Mouse (Mus musculus) thymus, postnatal 36 days (tissue): Measurements from ENCODE around the gene Npw.
"Not testable (repeated sequence)": the region's sequence is repeated elsewhere in the genome, so short reads cannot be mapped to it uniquely, and the experiment has no call there.

Source experiments
- DNase-seq, 2 experiments: peaks; one replicate each; pipeline ENCODE4 v3.0.0; 2022; ENCODE audit warnings: mixed read lengths in 2 of 2

The Npw gene

GRCm38 (mm10) chr17:24671346-24671745 lies 13.1 kb upstream of the Npw start:
- DNase-seq: no peak

GRCm38 (mm10) chr17:24670246-24670844 lies 12.1 kb upstream of the Npw start:
- no peak for DNase-seq

DNA sequence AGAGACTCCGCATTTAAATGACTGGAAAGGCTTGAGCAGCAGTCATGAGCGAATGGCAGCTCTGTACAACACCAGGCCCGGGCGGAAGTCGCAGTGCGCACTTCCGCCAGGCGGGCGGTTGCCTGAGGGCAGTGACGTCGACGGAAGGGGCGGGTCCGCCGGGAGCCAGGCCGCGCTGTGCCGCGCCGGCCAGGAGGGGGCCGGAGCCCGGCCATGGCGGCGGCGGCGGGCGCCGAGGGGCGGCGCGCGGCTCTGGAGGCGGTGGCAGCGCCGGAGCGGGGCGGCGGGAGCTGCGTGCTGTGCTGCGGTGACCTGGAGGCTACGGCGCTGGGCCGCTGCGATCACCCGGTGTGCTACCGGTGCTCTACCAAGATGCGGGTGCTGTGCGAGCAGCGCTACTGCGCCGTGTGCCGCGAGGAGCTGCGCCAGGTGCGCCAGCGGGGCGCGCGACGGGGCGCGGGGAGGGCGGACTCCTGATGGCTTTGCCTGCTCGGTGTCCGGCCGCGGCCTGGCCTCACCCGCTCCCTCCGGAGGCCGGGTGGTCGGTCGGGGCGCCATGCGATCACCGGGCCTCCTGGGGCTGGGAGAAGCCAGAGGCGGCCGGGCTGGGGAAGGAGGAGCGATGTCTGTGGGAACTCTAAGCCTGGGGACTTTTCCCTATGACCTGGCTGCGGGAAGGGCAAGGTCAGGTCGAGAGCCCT lies 11.4 kb upstream of the Npw start, which contains the start of gene Zfp598:
Gene Zfp598 (plus strand): TSS at position 143 of the 701 bp plus-strand sequence.
- DNase-seq: peak; percentile 93 to 95

DNA sequence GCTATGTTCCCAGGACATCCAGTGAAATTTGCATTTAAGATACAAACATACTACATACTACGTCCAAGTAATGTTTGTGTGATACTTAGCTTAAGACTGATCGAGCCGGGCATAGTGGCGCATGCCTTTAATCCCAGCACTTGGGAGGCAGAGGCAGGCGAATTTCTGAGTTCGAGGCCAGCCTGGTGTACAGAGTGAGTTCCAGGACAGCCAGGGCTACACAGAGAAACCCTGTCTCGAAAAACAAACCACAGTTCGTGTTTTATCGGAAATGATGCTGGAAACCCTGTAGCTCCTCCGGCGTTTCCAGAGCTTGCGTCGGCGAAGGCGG lies 10.9 kb upstream of the Npw start:
- not testable (repeated sequence) for DNase-seq

GRCm38 (mm10) chr17:24667416-24667815 lies 9.2 kb upstream of the Npw start:
- DNase-seq: peak; percentile 53 to 57

- not testable (repeated sequence) for DNase-seq
These were observed 8.8 kb upstream of the Npw start for GRCm38 (mm10) chr17:24667011-24667410.

DNA sequence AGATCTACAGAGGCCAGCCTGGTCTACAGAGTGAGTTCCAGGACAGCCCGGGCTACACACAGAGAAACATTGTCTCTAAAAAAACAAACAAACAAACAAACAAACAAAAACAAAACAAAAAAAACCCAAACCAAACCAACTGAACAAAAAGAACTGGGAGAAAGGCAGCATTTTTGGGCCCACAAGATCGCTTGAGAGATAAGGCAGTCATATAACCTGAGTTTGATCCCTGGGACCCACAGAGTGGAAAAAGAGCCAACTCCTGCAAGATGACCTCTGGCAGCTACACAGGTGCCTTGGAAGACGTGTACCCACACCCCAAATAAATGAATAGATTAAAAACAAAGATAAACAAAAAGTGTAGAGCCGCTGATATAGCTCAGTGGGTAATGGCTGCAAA lies 3.3 kb downstream of the Npw start:
- DNase-seq: no peak

GRCm38 (mm10) chr17:24653967-24654710 lies 4.1 kb downstream of the Npw start:
- DNase-seq: peak; percentile 65 to 69

DNA sequence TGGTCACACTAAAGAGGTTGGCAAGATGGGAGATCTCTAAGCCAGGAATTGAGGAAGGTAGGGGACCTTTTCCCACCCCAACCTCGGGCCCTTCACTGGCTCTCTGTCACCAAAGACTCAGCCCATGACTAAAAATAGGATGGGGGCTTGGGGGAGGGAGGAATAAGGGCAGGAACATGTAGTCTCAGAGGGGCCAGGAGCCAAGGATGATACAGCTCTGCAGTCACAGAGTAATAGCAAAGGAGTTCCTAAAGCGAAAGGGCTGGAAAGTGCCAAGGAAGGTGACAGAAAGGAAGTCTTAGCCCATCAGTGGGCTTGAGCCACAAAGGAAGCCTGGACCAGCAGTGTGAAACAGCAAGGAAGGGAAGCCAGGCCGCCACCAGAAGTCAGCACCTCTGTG lies 6.4 kb downstream of the Npw start:
- DNase-seq: no peak

GRCm38 (mm10) chr17:24650766-24651165 lies 7.5 kb downstream of the Npw start:
- DNase-seq: no peak

DNA sequence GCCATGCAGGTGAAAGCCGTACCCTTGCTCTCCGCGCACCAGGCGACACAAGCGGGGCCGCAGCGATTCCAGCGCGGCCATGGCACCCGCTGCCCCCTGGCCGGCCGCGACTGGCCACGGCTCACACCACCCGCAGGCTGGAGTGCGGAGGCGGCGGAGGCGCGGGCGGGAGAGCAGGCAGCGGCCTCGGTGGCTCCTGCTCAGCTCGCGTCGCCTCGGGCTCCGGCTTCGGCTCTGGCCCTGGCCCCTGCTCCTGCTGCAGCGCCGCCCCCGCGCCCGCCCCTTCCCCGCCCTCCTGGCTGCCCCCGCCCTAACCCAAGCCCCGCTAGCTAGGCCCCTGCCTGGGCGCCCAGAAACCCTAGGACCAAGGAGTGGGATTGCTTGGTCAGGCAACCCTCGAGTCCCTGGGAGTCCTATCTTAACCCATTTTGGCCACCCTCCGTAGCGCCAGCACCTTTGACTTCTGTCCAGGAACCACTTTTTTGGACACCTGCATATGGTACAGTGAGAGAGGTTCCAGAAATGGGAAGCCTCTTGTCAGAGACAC lies 8.1 kb downstream of the Npw start, which contains the start of gene Slc9a3r2:
Gene Slc9a3r2 (minus strand): TSS at position 258 of the 547 bp plus-strand sequence.
- DNase-seq: peak; percentile 31 to 40

- peak in 1 of 2 experiments; percentile 36 for DNase-seq
These were observed 8.6 kb downstream of the Npw start for GRCm38 (mm10) chr17:24649581-24650069.

GRCm38 (mm10) chr17:24648731-24649377 lies 9.4 kb downstream of the Npw start:
- no peak for DNase-seq

DNA sequence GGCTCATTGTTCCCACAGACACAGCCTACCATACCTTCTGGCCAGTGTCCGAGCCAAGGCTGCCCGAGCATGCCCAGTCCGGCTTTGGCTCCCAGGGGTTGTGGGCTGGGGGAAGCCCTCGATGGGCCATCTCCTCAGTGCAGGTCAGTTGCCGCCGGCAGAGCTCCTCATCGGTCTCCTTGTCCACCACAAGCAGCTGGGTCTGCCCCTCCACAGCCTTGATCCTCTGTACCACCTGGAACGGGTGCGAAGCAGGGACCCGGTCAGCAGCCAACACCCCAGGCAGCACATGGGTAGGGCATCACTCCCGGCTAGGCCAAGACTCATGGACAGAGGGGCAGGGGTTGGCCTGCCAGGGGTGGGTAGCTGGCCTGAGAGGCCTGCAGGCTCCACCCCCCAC lies 10.8 kb downstream of the Npw start:
- DNase-seq: no peak

- DNase-seq: no peak
These were observed 11.9 kb downstream of the Npw start for GRCm38 (mm10) chr17:24646381-24646780.

- DNase-seq: no peak
These were observed 12.3 kb downstream of the Npw start for GRCm38 (mm10) chr17:24645916-24646315.

DNA sequence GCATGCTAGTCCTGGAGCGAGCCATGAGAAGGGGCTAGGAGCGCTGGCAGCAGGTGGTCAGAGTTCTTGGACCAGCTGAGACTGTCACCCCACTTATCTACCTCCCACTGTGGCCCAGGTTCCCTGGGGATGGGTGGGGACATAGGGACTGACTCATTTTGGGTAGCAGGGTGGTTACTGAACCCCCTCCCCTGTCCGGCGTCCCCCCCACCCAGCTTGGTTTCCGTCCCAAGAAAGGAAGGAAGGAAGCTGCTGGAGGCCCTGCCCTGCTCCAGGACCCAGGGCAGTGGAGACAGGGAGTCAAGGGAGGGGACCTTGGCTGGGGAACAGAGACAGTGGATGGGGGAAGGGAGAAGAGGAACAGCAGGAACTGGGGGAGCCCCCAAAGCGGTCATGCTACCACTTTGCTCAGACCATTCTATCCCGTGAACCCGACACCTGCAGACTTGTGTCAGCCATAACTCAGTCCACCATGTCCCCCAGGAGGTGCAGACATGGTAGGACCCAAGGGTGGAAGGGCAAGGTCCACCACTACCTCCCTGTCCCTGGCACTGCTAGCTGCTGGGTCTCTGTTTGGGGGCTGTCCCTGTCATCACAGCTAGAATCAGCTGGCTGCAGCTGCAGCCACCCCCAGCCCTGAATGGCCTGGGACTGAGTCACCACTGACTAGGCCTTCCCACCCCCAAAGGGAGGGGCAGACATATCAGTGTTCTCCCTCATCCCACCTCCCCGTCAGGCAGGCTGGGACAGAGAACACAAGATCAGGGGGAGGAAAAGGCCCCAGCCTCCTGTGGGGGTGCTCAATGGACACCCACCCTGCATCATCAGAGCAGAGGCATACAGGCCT lies 13.2 kb downstream of the Npw start:
- DNase-seq: no peak

DNA sequence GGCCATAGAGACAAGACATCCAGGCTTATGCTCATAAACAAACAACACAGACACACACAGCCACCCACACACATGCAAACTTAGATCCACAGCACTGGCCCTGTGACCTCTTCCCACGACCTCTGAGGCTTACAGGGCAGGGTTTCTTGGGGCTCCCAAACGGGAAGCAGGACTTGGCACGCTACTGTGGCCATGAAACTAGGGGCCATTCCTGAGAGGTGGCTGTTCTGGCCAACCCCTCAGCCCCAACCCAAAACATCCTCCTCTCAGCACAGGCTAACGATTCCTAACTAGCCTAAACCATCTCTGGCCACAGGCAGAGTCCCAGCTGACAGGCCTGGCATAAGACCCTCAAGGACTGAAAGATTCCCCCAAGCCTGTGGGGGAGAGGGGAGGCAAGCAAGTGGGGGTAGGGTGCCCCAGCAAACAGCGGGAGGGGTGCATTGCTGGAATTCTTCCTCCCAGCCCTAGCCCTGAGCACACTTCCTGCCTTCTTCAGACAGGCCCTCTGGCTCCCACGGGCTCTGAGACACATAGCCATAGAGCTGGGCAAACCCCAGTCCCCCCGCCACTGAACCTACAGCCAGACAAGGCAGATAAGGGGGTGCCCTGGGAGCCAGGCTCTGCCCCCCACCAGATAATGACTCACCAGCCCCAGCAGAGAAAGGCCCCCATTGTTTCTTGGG lies 14.1 kb downstream of the Npw start:
- no peak for DNase-seq

GRCm38 (mm10) chr17:24642791-24643343 lies 15.4 kb downstream of the Npw start:
- no peak for DNase-seq

DNA sequence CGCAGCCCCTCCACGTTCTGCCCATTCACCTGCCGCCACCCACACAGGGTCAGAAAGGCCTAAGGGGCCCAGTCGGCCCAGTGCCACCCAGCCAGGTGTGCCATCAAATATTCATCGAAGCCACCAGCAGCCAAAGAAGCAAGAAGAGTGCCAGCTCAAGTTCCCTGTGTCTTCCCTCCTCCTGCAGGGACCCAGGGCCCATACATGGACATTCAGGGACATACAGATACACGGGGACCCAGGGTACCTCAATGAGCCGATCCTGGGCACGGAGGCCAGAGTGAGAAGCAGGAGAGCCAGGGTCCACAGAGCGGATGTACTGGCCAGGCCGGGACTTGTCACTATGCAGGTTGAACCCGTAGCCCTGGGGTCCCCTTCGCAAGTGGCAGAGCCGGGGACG lies 16.3 kb downstream of the Npw start:
- no peak for DNase-seq

DNA sequence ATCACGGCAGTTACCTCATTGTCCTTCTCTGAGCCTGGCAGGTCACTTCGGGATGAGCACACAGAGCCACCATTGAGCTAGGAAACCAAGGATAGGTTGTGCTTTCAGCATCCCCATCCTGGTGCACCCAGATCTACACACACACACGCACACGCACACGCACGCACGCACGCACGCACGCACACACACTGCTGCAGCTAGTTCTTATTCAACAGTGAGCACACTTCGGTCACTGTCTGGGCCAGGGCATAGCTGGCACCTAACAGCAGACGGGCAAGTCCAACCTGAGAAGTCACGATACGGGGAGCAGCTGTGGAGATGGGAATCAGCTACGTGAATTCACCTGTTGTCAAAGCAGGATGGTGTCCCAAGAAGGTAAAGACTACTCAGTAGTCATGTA lies 17.7 kb downstream of the Npw start:
- no peak for DNase-seq
